Mouse (Mus musculus): Measurements from ENCODE around the gene Zfp574. TPM values are rescaled to one million over a fixed set of nuclear protein-coding genes. Genes with fewer than 3 reads are reported as not detected.

Gene Zfp574
- polyA plus RNA-seq, 1 experiment, result 23.7 TPM

DNA sequence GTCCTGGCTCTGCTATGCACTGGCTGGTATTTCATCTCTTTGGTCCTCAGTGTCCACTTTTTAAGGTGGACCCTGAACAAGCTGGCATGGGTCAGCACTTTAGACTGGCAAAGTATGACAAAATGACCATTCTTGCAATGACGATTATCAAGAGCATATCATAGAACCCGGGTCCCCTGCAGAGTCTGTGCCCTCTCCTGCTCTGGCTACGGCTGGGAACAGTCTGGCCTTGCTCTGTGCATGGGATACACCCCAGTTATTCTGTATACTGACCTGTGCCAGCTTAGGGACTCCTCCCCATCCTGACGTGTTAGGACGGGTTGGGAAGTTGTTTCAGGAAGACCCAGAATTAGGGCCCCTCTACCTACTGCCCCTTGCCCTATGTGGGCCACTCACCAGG is 14.5 kb upstream of the Zfp574 start:
- Histone ChIP-seq H3K4me3 (ENCODE audit: extremely low read depth, insufficient read depth, insufficient read length) (no peak overlapping the region), H3K27me3 (ENCODE audit: control insufficient read depth, insufficient read depth, low read length) (no peaks in the 10 kb centered on the region), H3K4me1 (ENCODE audit: control insufficient read depth, insufficient read depth, insufficient read length) (no peaks in the 10 kb centered on the region), H3K36me3 (ENCODE audit: control insufficient read depth, insufficient read depth, low read length) (no peaks in the 10 kb centered on the region), H3K27ac (ENCODE audit: insufficient read depth, low read length) (no peak overlapping the region)
- DNase-seq (ENCODE audit: low read depth in 1 of 2, low spot score in 2 of 2), result no peak
- 91% methylated on average over 5 of the region's 5 CpGs for WGBS
- no peak for TF ChIP-seq POLR2A (IDR thresholded peaks at IDR 0.05; ENCODE audit: low read depth, low read length)
- TF ChIP-seq CTCF (IDR thresholded peaks at IDR 0.05; ENCODE audit: extremely low read depth, insufficient read depth, insufficient read length, insufficient replicate concordance), result no peak

GRCm38 (mm10) chr7:25058394-25058793 is 14.0 kb upstream of the Zfp574 start:
- Histone ChIP-seq H3K4me1 (ENCODE audit: control insufficient read depth, insufficient read depth, insufficient read length) (no peaks in the 10 kb centered on the region), H3K36me3 (ENCODE audit: control insufficient read depth, insufficient read depth, low read length) (no peaks in the 10 kb centered on the region), H3K27ac (ENCODE audit: insufficient read depth, low read length) (no peak overlapping the region), H3K4me3 (ENCODE audit: extremely low read depth, insufficient read depth, insufficient read length) (no peak overlapping the region), H3K27me3 (ENCODE audit: control insufficient read depth, insufficient read depth, low read length) (no peaks in the 10 kb centered on the region)
- no peak for TF ChIP-seq POLR2A (IDR thresholded peaks at IDR 0.05; ENCODE audit: low read depth, low read length)
- no peak for TF ChIP-seq CTCF (IDR thresholded peaks at IDR 0.05; ENCODE audit: extremely low read depth, insufficient read depth, insufficient read length, insufficient replicate concordance)
- WGBS, result 89% methylated on average over 8 of the region's 8 CpGs
- DNase-seq (ENCODE audit: low read depth in 1 of 2, low spot score in 2 of 2), result no peak

DNA sequence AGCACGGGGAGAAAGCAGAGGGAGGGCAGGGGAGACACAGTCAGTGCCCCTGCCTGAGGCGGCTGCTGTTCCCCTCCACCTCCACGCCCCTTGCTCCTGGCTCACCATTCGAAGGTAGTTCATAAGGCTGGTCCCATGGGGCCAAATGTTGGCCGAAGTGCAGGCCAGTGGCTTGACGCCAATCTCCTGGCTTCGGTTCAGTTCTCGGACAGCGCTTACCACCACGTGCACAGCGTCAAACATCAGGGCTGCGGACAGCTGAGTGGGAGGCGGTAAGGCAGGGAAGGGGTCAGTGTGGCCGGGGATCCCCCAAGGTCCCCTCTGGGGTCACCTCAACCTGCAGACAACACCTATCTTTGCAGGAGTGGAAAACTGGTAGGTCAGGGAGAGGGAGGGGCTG is 13.5 kb upstream of the Zfp574 start:
- WGBS, result 93% methylated on average over 14 of the region's 14 CpGs
- Histone ChIP-seq H3K27me3 (ENCODE audit: control insufficient read depth, insufficient read depth, low read length) (no peaks in the 10 kb centered on the region), H3K4me1 (ENCODE audit: control insufficient read depth, insufficient read depth, insufficient read length) (no peaks in the 10 kb centered on the region), H3K36me3 (ENCODE audit: control insufficient read depth, insufficient read depth, low read length) (no peaks in the 10 kb centered on the region), H3K27ac (ENCODE audit: insufficient read depth, low read length) (no peak overlapping the region), H3K4me3 (ENCODE audit: extremely low read depth, insufficient read depth, insufficient read length) (no peak overlapping the region)
- TF ChIP-seq POLR2A (IDR thresholded peaks at IDR 0.05; ENCODE audit: low read depth, low read length) (no peak), CTCF (IDR thresholded peaks at IDR 0.05; ENCODE audit: extremely low read depth, insufficient read depth, insufficient read length, insufficient replicate concordance) (no peak)
- no peak for DNase-seq (ENCODE audit: low read depth in 1 of 2, low spot score in 2 of 2)

GRCm38 (mm10) chr7:25063346-25063745 is 9.0 kb upstream of the Zfp574 start:
- Histone ChIP-seq H3K36me3 (ENCODE audit: control insufficient read depth, insufficient read depth, low read length) (no peaks in the 10 kb centered on the region), H3K27me3 (ENCODE audit: control insufficient read depth, insufficient read depth, low read length) (no peaks in the 10 kb centered on the region), H3K4me1 (ENCODE audit: control insufficient read depth, insufficient read depth, insufficient read length) (no peaks in the 10 kb centered on the region), H3K27ac (ENCODE audit: insufficient read depth, low read length) (no peak overlapping the region), H3K4me3 (ENCODE audit: extremely low read depth, insufficient read depth, insufficient read length) (no peak overlapping the region)
- TF ChIP-seq CTCF (IDR thresholded peaks at IDR 0.05; ENCODE audit: extremely low read depth, insufficient read depth, insufficient read length, insufficient replicate concordance), result no peak
- no peak for TF ChIP-seq POLR2A (IDR thresholded peaks at IDR 0.05; ENCODE audit: low read depth, low read length)
- no peak for DNase-seq (ENCODE audit: low read depth in 1 of 2, low spot score in 2 of 2)
- 86% methylated on average over 6 of the region's 6 CpGs for WGBS

DNA sequence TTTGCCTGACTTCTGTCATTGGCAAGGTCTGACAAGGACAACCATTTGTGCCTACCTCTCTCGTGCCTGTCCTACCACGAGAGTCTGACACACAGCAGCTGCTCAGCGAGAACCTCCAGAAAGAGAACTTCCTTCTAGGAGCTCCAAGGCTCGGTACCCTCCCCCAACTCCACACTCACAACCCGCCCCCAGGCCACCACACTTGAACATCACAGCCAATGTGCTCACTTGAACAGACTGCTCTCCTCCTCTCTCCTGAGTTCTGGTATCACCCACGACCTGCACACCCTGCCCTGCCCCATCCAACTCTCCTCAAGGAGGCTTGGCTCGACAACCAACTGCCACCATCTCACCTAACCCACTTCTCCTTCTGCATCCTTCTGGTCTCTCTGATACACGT is 8.5 kb upstream of the Zfp574 start:
- H3K27ac ChIP-seq (ENCODE audit: insufficient read depth, low read length), result no peak overlapping the region
- no peak overlapping the region for H3K4me3 ChIP-seq (ENCODE audit: extremely low read depth, insufficient read depth, insufficient read length)
- H3K4me1 ChIP-seq (ENCODE audit: control insufficient read depth, insufficient read depth, insufficient read length), result no peaks in the 10 kb centered on the region
- 62% methylated on average over 8 of the region's 8 CpGs for WGBS
- no peaks in the 10 kb centered on the region for H3K27me3 ChIP-seq (ENCODE audit: control insufficient read depth, insufficient read depth, low read length)
- H3K36me3 ChIP-seq (ENCODE audit: control insufficient read depth, insufficient read depth, low read length), result no peaks in the 10 kb centered on the region
- no peak for TF ChIP-seq POLR2A (IDR thresholded peaks at IDR 0.05; ENCODE audit: low read depth, low read length)
- no peak for TF ChIP-seq CTCF (IDR thresholded peaks at IDR 0.05; ENCODE audit: extremely low read depth, insufficient read depth, insufficient read length, insufficient replicate concordance)
- DNase-seq (ENCODE audit: low read depth in 1 of 2, low spot score in 2 of 2), result no peak

- no peaks in the 10 kb centered on the region for H3K27me3 ChIP-seq (ENCODE audit: control insufficient read depth, insufficient read depth, low read length)
- no peak for TF ChIP-seq POLR2A (IDR thresholded peaks at IDR 0.05; ENCODE audit: low read depth, low read length)
- no peak for TF ChIP-seq CTCF (IDR thresholded peaks at IDR 0.05; ENCODE audit: extremely low read depth, insufficient read depth, insufficient read length, insufficient replicate concordance)
- H3K4me1 ChIP-seq (ENCODE audit: control insufficient read depth, insufficient read depth, insufficient read length), result no peaks in the 10 kb centered on the region
- no peak overlapping the region for H3K27ac ChIP-seq (ENCODE audit: insufficient read depth, low read length)
- no peak overlapping the region for H3K4me3 ChIP-seq (ENCODE audit: extremely low read depth, insufficient read depth, insufficient read length)
- no peaks in the 10 kb centered on the region for H3K36me3 ChIP-seq (ENCODE audit: control insufficient read depth, insufficient read depth, low read length)
- WGBS, result 97% methylated on average over 7 of the region's 7 CpGs
- no peak for DNase-seq (ENCODE audit: low read depth in 1 of 2, low spot score in 2 of 2)
Observed at GRCm38 (mm10) chr7:25067338-25067737, 5.0 kb upstream of the Zfp574 start.

- WGBS, result 71% methylated on average over 22 of the region's 22 CpGs
- peaks cover 5% of the 10 kb centered on the region; the same call in 1 of the 2 replicates for H3K4me1 ChIP-seq (ENCODE audit: control insufficient read depth, insufficient read depth, insufficient read length)
- no peak overlapping the region for H3K4me3 ChIP-seq (ENCODE audit: extremely low read depth, insufficient read depth, insufficient read length)
- H3K27ac ChIP-seq (ENCODE audit: insufficient read depth, low read length), result no peak overlapping the region
- peaks cover 3% of the 10 kb centered on the region; the same call in 1 of the 2 replicates for H3K27me3 ChIP-seq (ENCODE audit: control insufficient read depth, insufficient read depth, low read length)
- no peaks in the 10 kb centered on the region for H3K36me3 ChIP-seq (ENCODE audit: control insufficient read depth, insufficient read depth, low read length)
- DNase-seq (ENCODE audit: low read depth in 1 of 2, low spot score in 2 of 2), result no peak
- TF ChIP-seq CTCF (IDR thresholded peaks at IDR 0.05; ENCODE audit: extremely low read depth, insufficient read depth, insufficient read length, insufficient replicate concordance) (no peak), POLR2A (IDR thresholded peaks at IDR 0.05; ENCODE audit: low read depth, low read length) (no peak)
Observed at GRCm38 (mm10) chr7:25067909-25068656, 4.3 kb upstream of the Zfp574 start.
